Mouse (Mus musculus): Measurements from ENCODE around the gene Slc36a3.

Slc36a3 gene

GRCm38 (mm10) chr11:55077331-55078231, 73.9 kb downstream of the Slc36a3 start, which contains the start of gene Ccdc69:
TSS of gene Ccdc69 (minus strand) at chr11:55078131.
- in situ Hi-C loops (cut with MboI; ENCODE audit: low sequenced_read_pairs), result no loop called here

GRCm38 (mm10) chr11:55076234-55076633, 75.3 kb downstream of the Slc36a3 start:
- in situ Hi-C loops (cut with MboI; ENCODE audit: low sequenced_read_pairs), result no loop called here

GRCm38 (mm10) chr11:55075602-55076001, 75.9 kb downstream of the Slc36a3 start:
- in situ Hi-C loops (cut with MboI; ENCODE audit: low sequenced_read_pairs), result no loop called here

Measured in CH12F3 (cell line).